Mouse (Mus musculus) urinary bladder, postnatal 14 days (tissue): Measurements from ENCODE around the gene Gm26558.

Source experiments
- DNase-seq: peaks from one replicate; pipeline ENCODE4 v3.0.0; 2021; ENCODE audit warnings: low spot score

Gene Gm26558

DNA sequence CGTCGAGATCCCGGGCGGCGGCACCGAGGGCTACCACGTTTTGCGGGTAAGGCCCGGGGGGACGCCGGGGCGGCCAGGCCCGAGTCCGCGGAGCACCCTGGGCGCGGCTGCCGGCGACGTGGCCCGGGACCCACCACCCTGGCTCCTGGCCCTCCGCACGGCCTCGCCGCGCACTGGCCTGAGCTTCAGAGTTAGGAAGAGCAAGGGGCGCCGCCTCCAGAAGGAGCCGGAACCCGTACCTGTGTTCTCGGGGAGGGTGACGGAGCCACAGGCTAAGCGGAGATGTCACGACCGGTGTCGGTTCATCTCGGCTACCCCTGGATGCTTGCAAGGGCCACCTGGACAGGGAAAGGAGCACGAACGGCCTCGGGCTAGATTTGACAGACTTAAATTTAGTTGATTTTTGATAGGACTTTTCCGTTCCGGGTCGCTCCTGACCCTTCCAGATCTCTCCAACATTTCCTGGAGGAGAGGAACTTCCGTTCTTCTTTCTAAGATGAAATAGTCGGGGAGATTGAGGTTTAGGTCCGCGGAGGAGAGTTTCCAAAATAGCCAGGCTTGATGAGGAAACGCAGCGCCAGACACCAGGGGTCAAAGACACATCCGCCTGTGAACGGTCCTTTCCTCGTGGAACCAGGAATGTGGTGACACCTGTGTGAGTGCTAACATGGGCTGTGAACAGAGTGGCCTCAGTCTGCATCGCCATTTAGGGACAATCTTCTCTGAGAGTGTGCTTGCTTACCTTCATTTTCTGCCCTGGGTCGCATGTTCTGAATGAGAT, at the start of gene Gm26558:
Gene Gm26558 (minus strand): TSS at position 394 of the 781 bp plus-strand sequence.
- DNase-seq: peak; percentile 15

DNA sequence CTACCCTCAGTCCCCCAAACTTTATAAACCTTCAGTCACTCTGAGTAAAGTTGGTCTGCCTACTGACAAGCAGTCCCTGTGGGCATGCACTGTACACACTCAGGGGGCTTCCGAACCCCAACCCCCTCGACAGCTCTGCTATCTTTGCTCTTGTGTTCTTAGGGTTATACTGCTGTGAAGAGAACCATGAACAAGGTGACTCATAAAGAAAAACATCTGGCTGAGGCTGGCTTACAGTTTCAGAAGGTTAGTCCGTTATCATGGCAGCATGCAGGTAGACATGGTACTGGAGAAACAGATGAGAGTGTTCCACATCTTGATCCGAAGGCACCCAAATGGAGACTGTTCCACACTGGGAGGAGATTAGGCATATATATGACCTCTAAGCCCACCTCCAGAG, 49.0 kb upstream of the Gm26558 start:
- no peak for DNase-seq

DNA sequence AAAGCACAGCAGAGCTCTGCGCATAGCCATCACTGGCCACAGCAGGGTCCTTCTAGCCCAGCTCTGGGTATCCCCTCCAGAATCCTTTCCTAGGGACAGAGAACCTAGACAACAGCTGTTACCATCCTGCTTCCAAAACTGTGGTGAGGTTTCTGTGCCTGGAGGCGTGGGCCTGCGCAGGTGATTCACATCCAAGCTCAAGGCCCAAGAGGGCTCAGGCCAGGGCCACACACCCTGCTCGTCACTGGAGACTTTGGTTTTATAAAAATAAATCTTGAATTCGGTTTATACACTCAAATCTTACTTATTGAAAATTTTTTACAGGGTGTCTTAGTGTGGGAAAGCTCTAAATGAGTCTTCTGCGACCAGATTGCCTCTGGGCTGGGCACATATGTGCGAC, 48.3 kb upstream of the Gm26558 start:
- DNase-seq: no peak

DNA sequence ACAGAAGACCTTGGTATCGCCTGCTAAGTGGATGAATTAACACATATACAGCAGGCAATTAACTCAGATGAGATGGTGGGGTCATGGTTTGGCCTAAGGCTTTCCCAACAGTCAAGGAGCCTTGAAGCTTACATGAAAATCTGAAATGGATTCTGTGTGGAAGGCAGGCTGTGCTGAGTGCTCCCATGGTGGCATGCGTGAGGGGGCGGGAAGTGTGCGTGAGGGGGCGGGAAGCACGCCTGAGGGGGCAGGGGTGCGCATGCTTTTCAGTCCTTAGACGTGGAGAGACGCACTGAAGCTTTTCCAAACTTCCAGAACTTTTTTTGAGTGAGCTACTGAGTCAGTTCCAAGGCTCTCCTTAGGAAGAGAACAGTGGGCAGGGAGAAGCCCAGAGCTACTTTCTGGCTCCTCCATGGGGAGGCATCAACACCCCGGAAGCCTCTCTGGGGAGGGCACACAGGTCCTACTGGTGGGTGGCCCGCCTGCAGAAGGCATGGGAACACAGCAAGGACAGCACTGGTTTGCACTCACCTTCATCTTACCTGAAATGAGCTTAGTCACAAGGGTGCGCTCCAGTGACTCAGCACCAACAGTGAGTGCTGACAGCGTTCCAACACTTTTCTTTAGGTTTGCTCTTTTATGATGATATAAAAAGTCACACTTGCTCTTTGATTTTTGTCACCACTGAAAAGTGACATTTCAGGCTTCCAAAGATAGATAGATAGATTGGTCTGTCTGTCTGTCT, 47.2 kb upstream of the Gm26558 start:
- DNase-seq: no peak

DNA sequence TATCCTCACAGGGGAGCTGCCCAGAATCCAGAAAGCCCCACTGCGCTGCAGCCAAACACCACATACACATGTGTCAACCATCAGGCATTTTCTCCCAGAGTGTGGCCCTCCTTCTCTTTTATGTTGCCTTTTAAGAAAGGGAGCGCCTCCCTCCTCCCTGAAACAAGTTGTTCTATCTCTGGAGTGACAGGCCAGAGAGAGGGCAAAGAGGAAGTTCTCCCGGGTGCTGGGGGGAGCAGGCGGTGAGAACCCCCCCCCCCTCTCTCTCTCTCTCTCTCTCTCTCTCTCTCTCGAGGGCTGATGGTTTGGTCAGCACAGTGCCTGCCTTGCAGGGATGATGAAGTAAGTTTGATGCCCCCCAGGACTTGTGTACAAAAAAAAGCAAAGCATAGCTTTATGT, 40.5 kb upstream of the Gm26558 start:
- no peak for DNase-seq

DNA sequence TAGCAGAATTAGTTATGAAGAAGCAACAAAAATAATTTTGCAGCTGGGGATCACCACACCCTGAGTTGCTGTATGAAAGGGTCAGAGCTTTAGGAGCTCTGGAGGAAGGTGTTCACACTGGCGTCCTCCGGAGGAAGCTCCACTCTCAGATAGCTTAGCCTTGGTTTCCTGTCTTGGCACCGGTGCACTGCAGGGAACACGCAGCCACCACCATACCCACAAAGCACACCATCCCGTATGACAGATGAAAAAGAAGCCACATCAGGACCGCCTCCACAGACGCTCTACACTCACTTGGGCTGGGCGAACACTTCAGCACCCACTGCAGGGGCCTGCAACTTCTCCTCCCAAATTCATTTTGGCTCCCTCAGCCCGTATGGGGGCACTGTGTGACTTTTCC, 39.7 kb upstream of the Gm26558 start:
- DNase-seq: no peak

DNA sequence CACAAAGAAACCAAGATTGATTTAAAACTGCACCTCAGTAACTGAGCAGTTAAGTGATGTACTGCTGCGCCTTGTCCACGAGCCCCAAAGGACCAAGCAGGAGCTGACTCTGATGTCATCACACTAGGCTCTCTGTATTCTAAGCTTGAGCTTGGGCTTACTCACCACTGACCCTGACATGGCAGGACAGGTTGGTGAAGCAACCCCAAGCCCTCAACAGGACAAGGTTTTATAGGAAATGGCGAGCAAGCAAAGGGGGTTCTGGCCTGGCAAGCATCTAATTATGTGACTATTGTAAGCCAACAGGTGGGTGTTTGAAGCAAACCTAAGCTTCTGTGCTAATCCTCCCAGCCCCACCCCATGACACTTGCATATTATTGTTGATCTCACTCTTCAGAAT, 38.9 kb upstream of the Gm26558 start:
- no peak for DNase-seq

DNA sequence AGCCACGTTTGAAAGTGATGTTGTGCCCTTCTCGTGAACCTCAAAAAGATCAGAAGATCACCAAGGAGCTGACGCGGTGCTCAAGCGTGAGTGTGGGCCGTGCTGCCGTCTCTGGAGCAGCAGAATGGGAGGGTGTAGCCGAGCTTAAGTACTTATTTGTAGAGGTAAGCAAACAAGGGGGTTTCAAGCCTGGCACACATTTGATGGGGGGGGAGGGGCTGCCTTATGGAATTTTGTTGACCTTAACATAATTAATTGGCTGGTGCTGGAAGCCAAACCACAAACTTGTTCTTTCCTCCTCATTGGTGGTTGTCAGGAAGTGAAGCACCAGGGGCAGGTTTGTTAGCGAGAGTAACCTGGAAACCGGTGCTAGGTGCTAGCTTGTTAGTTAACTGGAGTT, 33.8 kb upstream of the Gm26558 start:
- DNase-seq: no peak

DNA sequence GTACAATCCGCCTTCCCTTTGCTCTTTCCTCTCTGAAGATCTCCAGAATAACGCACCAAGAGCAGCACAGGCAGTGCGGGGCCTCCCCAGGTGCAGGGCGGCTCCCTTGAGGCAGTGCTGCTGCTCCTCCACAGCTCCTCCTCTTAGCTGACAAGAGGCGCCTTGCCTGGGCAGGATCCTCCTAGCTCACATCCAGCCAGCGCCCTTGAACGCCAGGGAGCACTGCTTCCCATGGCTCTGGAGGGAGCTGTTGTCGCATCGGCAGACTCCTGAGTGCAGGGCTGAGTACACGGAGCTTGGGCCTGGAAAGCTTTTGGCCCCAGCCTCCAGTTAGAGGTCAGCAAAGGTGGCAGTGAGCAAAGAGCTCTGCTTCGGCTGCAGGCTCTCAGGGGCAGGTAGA, 28.3 kb upstream of the Gm26558 start:
- DNase-seq: no peak

DNA sequence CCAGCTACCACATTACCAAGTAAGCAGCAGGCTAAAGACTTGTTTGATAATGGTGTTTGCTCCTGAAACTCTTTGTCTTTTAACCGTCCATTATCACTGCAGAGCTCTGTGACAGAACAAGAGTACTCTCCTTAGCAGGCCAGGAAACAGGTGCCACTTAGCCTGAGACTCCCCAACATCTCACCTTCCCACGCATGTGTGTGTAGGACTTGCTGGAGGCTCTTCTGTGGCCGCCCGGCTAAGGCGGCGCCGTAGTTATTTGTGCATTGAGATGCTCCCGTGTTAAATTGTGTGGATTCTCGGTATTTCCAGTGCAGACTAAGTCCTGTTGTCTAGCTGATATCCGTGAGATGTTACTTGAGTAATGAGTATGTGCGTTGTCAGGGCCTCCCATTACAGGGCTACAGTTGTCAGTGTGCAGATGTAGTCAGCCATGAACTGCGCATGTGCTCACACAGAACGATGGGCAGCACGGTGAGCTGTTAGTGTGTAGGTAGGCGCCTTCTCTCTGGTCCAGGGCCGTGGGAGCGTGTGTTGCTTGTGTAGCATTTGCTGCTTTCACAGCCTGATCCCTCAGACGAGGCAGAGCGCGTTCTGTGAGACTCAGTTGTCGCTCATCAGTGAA, 26.7 kb upstream of the Gm26558 start:
- DNase-seq: no peak

DNA sequence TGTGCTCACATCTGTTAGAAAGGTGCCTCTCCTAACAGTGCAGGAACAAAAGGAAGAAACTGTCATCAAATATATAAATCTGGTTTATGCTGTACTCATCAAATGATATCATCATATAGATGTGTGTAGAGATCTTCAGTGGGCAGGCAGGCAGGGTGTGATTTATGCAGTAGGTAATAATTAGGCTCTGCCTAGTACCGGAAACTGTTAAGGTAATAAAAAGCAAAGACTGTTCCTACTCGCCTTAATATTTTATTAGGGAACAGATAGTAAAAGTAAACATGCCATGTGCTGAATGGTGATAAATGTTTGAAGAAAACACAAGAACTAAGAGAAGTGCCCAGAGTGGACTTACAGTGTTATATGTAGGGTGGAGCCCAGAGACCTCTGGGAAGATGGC, 20.4 kb upstream of the Gm26558 start:
- no peak for DNase-seq

DNA sequence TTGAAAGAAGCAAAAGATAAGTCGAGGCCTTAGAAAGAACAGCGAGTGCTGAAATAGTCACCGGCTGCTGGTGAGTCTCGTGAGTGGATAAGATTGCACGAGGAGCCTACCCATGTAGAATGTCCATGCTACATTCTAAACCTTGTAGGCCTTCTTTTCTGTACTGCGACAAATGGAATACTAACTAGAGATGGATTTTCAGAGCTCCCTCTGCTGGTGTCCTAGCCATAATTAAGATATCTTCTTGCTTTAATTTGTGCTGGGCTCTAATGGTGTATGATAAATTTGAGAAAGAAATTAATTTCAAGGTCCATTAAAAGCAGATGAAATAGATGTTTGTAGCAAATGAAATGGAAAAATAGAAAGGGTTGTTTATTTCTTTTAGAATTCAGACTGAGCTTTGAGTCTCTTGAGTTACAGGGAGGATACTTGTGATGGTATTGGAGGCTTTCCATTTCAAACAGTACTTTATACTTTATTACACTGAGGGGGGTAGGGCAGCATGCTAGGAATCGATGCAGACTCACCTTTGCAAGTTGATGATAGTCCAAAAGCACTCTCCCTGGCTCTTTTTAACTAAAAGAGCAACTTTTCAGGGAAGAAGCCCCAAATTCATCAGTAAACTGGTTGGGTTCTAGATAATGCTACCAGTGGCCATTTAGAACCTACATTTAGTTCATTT, 11.7 kb upstream of the Gm26558 start:
- DNase-seq: no peak

DNA sequence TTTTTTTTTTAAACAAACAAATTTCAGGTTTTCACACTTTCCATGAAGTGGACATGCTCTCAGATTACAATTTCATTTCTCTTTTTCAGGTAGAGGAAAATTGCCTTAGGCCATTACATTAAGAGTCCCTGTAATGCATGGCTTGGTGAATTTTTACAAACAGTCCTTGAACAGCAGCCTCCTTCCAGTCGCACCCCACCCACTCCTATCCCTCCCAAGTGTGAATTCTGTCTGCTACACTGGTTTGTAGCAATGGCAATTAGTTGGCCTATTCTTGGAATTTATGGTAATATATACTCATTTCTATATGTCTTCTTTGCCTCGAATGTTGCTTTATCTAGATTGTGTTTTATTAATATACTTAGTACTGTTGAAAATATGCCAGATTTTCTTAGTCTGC, 10.6 kb upstream of the Gm26558 start:
- DNase-seq: no peak

DNA sequence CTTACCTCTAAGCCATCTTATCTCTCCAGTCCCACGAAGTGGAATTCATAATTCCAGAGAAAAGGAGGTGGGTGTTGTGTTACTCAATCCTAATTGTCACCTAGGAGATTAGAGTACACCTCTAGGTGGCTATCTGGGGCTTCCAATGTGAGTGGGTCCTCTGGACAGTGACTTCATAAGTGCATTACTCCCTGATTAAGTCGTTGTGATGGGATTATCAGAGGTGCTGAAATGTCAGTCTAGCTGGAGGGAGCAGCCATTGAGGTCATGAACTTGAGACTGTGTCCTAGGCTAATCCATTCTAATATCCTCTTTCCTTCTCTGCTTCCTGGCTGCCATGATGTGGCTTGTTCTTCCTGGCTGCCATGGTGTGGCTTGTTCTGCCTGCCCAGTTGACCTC, 8.0 kb upstream of the Gm26558 start:
- DNase-seq: no peak

DNA sequence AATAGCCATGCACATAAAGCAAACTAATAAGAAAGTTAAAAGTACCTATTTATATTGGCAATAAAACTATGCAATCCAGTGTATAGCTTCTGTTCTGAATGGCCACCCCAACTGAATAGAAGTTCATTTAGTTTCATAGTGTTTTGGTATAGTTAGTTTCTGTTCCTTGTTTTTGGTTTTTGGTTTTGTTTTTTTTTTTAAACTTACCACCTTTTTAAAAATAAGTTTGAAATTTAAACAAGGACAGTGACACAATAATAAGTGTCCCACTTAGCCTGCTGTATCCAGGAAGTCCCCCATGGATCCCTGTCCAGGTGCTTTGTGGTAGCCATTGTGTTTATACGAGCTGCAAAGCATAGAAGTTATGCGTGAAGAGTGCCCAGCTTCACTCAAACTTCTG, 7.3 kb upstream of the Gm26558 start:
- DNase-seq: no peak

DNA sequence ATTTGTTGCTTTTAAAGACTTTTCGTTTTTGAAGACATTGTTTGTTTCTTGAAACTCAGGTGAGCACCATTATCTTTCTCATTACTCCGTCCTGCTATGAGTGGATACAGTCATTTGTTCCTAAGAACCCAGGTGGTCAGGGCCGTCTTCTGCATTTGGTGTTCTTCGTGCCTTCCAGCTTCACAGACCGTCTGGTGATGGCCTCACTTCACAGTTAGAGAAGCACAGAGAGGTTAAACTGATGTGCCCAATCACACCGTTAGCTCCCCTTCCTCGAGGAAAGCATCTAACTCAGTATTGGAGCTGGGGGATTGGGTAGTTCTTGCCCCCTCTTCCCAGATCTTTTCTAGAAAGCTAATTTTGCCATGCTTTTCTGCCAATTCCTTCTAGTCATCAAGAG, 5.1 kb upstream of the Gm26558 start:
- no peak for DNase-seq

DNA sequence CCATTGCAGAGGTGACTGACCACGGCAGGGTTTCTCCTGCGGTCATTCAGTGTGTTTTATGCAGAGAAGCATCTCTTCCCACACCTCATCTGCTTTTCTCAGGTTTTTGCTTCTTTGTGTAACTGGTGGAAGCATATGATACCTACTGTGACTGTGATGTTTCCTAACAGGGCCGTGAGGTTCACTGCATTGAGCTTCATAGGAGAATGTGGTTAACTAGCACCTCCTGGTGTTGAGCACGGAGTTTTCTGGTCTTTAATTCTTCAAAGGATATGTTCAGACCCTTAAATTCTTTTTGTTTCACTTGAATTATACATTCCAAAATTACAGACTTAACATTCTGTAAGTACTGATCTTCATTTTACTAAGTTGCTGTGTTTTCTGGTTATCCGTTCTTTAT, 1.9 kb upstream of the Gm26558 start:
- DNase-seq: no peak

DNA sequence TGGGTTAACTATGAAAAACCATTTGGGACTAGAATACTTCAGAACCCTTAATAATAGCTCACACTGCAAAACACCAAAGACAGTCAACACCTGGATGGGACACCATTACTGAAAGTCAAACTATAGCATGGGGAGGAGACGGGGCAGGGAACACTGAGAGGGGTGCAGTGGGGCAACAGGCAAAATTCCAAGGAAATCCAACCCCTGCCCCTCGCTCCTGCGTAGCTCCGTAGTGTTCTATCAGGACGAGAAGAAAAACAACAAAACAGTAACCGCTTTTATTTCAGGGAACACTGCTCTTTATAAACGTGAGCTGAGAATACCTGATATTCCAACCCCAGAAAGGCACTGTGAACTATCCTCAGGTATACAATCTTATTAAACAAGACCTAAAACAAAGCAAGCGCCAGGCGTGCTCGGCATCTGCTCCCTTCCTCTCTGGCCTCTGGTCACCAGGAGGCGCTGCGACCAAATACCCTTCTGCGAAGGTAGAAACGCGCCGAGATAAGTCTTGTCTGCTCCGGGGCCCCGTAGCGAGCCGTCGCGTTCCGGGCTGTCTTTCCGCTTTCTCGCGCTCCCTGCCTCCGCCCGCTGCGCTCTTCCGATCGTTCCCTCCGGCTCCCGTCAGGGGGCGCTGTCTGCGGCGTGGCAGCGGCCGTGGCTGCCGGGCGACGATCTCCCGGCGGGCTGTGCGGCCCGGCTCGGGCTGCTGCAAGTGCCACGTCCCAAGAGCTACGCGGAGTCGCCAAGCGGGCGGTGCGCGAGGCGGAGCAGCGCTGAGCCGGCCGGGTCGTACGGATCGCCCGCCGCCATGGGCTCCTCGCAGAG, 807 bp downstream of the Gm26558 start, which contains the start of gene Gorasp2:
Gene Gorasp2 (plus strand): TSS at position 690 of the 828 bp plus-strand sequence.
- peak; percentile 98 for DNase-seq

DNA sequence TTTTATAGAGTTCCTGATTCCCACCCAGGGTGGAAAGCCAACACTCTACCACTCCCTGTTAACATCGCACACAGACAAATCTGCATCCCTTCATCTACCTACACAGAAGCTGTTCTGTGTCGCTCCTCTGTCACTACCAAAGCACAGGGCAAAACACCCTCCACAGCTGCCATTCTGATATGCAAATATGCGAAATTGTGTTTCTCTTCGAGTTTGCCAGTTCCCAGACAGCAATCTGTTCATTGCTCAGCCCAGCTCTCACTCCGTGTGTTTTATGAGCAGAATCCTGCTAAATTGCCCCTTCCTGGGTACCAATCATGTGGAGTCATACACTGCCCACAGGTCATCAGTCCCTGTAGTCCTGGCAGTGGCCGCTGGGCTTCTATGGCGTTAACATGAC, 4.8 kb downstream of the Gm26558 start:
- DNase-seq: no peak

DNA sequence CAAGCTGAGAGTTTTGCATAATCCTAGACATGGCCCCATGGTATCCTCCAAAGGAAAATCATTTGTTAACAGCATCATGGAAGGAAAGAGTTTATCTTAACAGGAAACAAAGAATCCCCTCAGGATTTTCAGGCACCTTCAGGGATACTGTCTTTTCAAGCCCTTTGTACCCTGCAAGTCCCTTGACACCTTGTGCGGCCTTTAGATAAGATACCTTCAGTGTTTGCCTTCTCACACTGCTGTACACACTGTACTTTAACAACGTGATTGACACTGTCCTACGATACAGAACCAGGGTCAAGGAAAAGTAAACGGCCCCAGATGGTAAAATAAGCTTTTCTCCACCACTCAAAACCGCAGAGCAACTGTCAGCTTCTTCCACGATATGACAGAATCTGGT, 10.1 kb downstream of the Gm26558 start:
- DNase-seq: no peak

DNA sequence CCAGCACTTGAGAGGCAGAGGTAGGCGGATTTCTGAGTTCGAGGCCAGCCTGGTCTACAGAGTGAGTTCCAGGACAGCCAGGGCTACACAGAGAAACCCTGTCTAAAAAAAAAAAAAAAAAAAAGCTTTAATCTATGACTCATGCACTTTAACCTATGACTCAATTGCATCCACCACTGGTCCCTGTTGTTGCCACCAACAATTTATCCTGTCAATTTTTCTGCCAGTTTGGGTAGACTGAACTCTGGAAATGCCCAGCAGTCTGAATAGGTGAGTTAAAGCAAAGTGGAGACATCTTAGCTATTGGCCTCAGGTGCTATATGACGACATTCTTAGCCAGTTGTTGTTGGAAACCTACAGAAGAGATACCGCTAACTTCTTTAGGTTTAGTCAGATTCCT, 12.4 kb downstream of the Gm26558 start:
- no peak for DNase-seq

DNA sequence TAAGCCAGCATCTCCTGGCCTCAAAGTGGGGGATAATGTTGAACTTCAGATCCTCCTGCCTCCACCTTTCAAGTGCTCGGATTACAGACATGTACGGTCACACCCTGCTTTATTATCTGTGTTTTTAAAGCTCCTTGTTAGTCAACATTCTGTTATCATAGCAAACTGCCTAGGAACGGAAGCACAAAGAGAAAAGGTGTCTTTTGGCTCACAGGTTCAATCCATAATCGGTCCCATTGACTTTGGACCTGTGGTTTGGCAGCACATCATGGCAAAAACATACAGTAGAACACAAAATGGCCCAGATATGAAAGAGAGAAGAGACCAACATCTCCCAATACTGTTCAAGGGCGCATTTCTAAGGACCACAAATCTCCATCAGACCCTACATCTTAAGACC, 13.6 kb downstream of the Gm26558 start:
- no peak for DNase-seq
